Mouse (Mus musculus) retina, postnatal 1 day (tissue): ENCODE results near the gene Slc6a9.

Experiments
- DNase-seq: peaks from one replicate; pipeline ENCODE4 v3.0.0-alpha.2; 2012

Slc6a9 gene

GRCm38 (mm10) chr4:117834457-117834844 lies at the start of gene Slc6a9:
Gene Slc6a9 (plus strand): TSS chr4:117834506.
- DNase-seq: no peak

GRCm38 (mm10) chr4:117786963-117787362 lies 47.3 kb upstream of the Slc6a9 start:
- DNase-seq: peak; percentile 54

DNA sequence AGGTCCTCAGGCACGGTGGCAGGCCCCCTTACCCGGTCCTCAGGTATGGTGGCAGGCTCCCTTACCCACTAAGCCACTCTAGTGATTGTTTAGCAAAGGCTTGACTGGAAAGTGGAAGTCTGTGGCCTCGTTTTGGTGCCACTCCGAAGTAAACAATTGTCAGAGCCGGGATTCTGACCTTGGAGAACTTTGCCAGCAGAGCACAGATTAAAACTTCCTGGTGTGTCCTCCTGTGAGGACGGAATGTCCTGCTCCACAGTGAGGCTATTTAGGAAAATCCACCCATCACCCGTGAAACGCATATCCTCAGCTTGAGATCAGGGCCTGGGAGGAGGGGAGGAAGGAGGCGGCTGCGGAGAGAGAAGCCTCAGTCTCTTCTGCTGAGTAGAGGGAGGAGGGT lies 46.0 kb upstream of the Slc6a9 start:
- DNase-seq: no peak

GRCm38 (mm10) chr4:117799904-117800303 lies 34.4 kb upstream of the Slc6a9 start:
- DNase-seq: no peak

- DNase-seq: no peak
Measured at GRCm38 (mm10) chr4:117806992-117807391, 27.3 kb upstream of the Slc6a9 start.

DNA sequence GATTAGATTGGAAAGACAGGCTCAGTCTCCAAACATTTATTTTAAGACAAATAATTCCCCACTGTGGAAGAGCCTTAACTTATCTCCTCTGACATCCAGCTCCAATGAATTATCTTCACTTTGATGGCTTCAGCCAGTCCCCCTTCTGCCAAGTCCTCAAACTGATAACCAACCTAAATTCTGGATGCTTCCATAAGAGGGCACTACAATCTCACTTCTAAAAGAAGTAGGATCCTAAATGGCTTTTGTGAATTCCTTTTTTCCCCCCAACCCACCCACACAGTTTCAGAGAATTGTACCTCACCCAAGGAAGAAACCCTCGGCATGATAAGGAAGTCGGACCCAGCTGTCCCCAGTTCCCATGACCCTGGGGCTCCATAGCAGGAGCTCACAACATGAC lies 23.4 kb upstream of the Slc6a9 start:
- DNase-seq: peak; percentile 56

- peak; percentile 89 for DNase-seq
Measured at GRCm38 (mm10) chr4:117813591-117814192, 20.6 kb upstream of the Slc6a9 start.

DNA sequence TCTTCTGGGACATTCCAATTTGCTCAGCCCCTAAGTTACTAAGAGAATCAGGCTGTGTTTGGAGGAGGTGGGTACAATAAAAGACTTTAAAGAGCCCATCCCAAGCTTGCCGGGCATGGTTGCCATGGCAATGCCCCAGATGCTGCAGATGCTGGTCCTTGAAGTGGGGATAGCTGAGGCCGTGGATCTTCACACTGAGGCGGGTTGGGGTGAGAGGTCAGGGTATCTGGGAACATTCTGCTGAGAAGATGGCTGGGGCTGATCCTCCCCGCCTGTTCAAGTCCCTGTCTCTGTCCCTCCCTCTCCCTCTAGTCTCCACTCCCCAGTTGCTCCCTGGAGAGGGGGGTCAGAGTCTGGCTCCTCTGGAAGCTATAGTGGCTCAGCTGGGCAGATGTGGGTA lies 20.0 kb upstream of the Slc6a9 start:
- DNase-seq: peak; percentile 56

DNA sequence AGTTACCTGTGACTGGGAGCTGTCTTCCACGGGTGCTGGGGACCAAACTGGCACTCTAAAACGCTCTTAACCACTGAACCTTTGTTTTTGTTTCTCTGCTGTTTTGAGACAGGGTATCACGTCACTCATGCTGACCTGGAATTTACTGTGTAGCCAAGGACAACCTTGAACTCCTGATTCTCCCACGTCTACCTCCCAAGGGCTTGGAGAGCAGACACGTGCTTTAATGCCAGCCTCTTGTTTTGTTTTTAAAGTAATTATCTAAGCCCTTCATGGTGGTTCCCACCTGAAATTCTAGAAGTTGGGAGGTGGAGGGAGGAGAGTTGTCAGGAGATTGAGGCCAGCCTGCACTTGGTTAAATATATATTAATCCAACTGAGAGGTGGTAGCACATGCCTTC lies 17.5 kb upstream of the Slc6a9 start:
- no peak for DNase-seq

GRCm38 (mm10) chr4:117818032-117818431 lies 16.3 kb upstream of the Slc6a9 start:
- DNase-seq: no peak

DNA sequence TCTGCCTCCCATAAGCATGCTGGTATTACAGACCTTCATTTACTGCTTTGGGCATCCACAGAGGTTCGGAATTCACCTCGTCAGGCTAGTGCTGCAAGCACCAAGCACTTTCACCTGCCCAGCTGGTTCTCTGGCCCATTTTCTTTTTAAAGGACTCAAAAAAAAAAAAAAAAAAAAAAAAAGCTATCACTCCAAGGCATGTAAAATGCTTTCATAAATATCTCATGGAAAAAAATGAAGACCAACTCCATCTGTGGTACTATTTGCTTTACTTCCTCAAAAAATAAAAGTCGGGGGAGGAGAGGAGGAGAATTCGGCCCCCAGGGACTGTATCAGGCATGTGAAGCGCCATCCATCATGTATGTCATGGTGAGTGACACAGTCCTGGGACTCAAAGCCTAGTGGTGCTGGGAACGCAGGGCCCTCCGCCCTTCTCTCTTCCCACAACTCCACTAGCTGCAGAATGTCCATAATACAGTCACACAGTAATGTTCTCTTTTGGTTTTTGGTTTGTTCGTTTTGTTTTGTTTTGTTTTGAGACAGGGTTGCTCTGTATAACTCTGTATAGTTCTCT lies 5.6 kb upstream of the Slc6a9 start:
- no peak for DNase-seq

GRCm38 (mm10) chr4:117829260-117830123 lies 4.8 kb upstream of the Slc6a9 start:
- DNase-seq: peak; percentile 82

DNA sequence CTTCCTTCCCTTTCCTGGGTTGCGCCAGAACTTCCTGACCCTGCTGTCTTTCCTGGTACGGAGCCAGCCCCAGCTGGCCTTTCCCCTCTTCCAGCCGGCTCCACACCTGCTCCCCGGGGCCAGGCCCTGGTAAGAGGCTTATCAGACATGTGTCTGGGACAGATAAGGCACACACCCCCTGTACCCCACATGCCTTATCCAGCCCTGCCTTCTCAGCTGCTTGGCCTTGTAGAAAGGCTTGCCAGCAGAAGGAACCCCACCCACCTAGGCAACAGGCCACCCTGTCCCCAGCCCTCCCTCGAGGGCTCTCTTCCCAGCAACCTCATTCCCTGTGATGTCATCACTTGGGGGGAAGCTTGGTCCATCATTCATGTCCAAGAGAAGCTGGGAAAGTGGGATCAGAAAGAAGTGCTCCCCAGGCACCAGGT lies 4.2 kb upstream of the Slc6a9 start:
- peak; percentile 73 for DNase-seq

- DNase-seq: no peak
Measured at GRCm38 (mm10) chr4:117830801-117831200, 3.5 kb upstream of the Slc6a9 start.

GRCm38 (mm10) chr4:117831499-117831898 lies 2.8 kb upstream of the Slc6a9 start:
- no peak for DNase-seq

DNA sequence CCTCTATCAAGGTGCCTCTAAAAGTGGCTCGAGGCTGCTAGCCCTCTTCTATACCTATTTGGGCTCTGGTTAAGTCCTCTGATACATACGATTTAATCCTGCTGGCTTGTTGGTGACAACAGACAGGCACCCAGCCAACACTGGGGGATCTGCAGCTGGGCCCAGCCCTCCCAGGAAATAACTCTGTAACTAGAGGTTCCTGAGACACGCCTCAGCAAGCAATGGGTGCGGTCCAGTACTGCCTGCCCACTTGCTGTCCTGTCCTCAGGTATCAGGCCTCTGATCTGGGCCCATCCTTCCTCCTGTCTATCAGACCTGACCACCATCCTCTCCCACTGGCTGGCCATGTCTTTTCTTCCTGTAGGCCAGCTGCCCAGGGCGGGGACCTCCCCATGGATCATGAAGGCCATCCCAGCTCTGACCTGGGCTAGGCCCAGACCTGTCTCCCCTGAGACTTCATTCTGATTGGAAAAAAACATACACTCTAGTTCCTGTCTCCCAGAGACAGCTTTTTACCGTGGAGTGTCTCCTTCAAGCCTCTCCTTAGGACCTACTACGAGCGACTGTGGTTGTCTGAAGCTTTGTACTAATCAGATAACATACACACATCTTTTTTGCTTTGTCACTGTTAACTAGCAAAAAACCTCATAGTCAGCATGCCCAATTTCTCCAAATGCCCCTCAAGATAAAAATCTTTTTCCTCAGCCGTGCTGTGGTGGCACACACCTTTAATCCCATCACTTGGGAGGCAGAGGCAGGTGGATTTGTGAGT lies 2.2 kb upstream of the Slc6a9 start:
- no peak for DNase-seq

GRCm38 (mm10) chr4:117834845-117835530 lies 682 bp downstream of the Slc6a9 start:
- peak; percentile 82 for DNase-seq

GRCm38 (mm10) chr4:117835531-117836111 lies 1.3 kb downstream of the Slc6a9 start:
- peak; percentile 73 for DNase-seq

DNA sequence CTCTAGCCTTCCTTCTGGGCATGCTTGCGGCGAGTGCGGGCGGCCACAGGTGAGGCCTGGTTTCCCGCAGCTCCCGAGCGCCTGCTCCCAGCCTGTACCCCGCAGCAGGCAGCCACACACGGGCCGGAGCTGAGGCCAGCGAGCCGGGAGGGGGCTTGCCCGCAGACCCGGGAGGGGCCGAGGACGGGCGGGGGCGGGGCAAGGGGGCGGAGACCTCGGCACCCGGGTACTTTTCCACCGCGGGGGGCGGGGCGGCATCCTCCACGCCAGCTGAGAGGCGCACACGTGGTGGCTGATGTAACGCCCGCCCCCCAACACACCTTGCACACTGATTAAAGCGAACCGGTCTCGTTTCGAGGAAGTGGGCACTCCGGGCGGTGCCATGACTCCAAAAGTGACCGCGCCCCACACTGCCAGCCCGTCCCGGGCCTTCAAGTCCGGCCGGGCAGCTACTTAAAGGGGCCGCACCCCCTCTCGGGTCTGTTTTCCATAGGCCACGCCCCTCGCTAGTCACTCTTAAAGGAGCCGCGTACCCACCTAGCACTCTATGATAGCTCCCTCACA lies 2.0 kb downstream of the Slc6a9 start:
- DNase-seq: peak; percentile 91

DNA sequence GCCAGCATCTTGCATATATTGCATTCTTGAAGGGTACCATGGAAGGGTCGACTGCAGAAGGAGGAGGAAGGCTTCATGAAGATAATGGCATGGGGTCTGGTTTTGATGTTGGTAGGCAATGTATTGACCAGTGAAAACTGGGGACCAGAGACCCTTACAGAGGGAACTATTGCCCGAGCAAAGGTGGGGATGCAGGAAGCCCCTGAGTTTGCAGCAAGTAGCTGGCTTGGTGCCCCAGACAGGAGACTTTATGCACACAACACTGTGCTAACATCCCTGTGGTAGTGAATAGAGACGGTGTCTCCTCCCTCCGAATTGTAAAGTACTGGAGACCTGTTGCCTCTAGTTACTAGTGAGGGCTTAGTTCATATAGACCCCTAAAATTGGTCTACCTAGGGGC lies 3.0 kb downstream of the Slc6a9 start:
- DNase-seq: no peak

- DNase-seq: no peak
Measured at GRCm38 (mm10) chr4:117839366-117839765, 5.1 kb downstream of the Slc6a9 start.

DNA sequence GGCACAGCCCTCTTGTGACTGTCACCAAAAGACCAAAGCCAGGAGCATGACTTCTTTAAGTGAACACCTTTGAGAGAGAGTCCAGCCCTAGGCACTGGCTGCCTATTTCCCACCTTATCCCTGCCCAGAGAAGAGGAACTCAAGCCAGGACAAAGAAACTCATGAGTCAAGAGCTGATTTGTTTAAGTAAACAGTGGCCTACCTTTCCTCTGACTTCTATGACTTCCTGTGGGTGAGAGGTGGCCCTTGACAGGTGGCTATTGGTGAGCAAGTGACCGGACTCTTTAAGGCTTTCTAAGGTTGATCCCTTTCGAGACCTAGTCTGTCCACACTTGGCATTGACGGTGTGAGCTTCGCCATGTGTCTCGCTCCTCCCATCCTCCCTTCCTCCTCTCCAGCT lies 6.5 kb downstream of the Slc6a9 start:
- DNase-seq: no peak
